Mouse (Mus musculus): ENCODE measurements around the gene Olfr547. TPM values are rescaled to one million over a fixed set of nuclear protein-coding genes. Genes with fewer than 3 reads are reported as not detected.

Olfr547 gene
- polyA plus RNA-seq, 1 experiment = not detected

DNA sequence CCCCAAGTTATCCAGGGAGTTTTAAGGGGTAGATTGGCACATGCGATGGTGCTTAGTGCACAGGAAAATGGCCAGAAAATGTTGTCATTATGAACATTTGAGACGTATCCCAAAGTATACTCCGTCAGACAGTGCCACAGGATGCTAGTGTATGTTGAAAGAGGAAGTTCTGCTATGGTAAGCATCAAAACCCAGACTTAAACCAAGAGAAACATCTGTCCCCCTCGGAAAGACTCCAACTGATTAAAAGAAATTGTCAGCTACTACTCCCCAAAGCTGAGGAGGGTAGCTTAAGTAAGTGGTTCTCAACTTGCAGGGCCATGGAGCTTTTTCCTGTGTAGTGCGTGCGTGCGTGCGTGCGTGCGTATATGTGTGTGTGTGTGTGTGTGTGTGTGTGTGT, 22.6 kb upstream of the Olfr547 start:
- no peak overlapping the region for H3K4me3 ChIP-seq (ENCODE audit: insufficient read depth, low read length)
- TF ChIP-seq POLR2A (IDR thresholded peaks at IDR 0.05; ENCODE audit: borderline replicate concordance, low read depth, low read length) (no peak), CTCF (IDR thresholded peaks at IDR 0.05; ENCODE audit: low read depth, low read length) (no peak)
- H3K27ac ChIP-seq (ENCODE audit: insufficient read depth, low read depth, low read length) = no peak overlapping the region
- H3K4me1 ChIP-seq (ENCODE audit: control insufficient read depth, insufficient read depth, low read length) = peaks cover 9% of the 10 kb centered on the region

DNA sequence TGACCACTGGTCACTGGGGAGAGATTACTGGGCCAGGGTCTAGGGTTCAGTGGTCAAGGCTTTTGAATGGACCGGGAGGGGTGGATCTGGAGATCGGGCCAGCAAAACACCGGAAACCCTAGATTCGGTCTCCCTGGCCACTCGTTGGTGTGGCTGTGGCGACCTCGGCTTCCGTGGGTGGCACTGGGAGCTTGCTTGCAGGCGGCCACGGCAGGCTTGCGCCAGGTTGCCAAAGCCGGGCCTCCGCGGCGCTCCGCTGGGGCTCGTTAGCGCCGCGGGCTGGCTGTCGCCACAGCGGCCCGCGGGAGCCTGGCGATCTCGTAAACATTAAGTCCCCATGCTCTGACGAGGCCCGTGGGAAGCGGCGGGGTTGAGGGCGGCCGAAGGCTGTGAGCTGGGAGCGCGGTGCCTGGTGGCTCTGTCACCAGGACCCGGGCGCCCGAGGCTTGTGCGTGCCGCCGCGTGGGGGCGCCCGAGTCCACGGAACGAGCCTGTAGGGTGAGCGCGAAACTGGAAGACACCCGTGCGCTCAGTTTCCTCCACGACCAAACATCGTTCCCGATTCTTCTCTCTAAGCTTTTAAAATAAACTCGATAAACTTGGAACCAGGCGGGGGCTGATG, 21.6 kb upstream of the Olfr547 start:
- H3K27ac ChIP-seq (ENCODE audit: insufficient read depth, low read depth, low read length) = no peak overlapping the region

DNA sequence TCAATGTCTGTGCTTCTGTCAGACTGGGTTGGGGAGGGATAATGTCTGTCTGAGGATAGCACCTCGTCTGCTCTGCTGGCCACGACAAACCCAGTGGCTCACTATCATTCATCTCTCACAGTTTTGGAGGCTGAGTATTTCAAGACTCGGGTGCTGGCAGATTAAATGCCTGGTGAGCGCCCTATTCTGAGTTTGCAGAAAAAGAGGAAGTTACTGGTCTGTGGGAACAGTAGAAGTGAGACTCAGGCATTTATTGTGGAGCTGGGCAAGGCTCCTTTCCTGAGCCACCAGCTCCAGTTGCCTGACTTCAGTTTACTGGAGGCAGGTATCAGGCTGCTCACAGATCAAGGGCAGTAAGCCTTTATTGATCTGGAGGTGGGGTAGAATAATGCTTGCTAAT, 20.4 kb upstream of the Olfr547 start:
- TF ChIP-seq POLR2A (IDR thresholded peaks at IDR 0.05; ENCODE audit: borderline replicate concordance, low read depth, low read length) = no peak
- no peak for TF ChIP-seq CTCF (IDR thresholded peaks at IDR 0.05; ENCODE audit: low read depth, low read length)
- peaks cover 9% of the 10 kb centered on the region for H3K4me1 ChIP-seq (ENCODE audit: control insufficient read depth, insufficient read depth, low read length)
- no peak overlapping the region for H3K4me3 ChIP-seq (ENCODE audit: insufficient read depth, low read length)
- no peak overlapping the region for H3K27ac ChIP-seq (ENCODE audit: insufficient read depth, low read depth, low read length)

More for the DNA sequence above, 21.6 kb upstream of the Olfr547 start:
- Histone ChIP-seq H3K4me3 (ENCODE audit: insufficient read depth, low read length) (peak overlapping the region; percentile 51), H3K4me1 (ENCODE audit: control insufficient read depth, insufficient read depth, low read length) (peaks cover 9% of the 10 kb centered on the region)
- TF ChIP-seq POLR2A (IDR thresholded peaks at IDR 0.05; ENCODE audit: borderline replicate concordance, low read depth, low read length) (no peak), CTCF (IDR thresholded peaks at IDR 0.05; ENCODE audit: low read depth, low read length) (peak; percentile 83)

DNA sequence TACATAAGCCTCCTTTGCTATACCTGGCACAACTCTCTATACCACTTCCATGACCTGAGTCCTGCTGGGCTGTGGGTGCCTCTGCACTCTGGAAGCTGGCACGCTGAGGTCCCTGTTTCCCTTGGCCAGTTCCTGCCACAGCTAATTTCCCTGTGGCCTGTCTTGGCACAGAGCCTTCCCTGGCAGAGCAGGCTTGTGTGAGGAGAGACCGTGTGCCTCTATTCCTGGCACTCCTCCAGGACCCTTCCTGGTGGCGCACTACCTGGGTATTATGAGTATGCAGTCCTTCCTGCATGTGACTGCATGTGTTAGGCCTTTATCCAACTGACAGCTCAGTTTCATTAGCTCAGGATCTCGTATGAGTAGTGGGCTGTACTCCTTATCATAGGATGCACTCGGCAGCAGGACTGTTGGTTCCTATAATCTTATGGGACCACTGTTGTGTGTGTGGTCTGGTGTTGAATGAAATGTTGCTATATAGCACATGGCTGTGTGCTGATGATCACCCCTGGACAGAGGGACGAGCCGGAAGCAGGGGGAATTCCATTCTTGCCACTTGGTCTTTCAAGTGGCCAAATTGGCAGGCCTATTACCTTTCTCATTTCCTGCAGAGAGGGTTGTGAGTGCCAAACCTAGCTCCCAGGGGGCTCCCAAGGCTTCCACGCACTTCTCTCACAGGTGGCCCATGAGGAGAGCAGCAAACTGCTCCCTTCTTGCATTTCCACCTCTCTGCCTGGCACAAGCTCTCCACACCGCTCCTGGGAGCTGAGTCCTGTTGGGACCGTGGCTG, 18.1 kb upstream of the Olfr547 start:
- Histone ChIP-seq H3K27ac (ENCODE audit: insufficient read depth, low read depth, low read length) (no peak overlapping the region), H3K4me3 (ENCODE audit: insufficient read depth, low read length) (no peak overlapping the region), H3K4me1 (ENCODE audit: control insufficient read depth, insufficient read depth, low read length) (peaks cover 9% of the 10 kb centered on the region)
- TF ChIP-seq CTCF (IDR thresholded peaks at IDR 0.05; ENCODE audit: low read depth, low read length) (no peak), POLR2A (IDR thresholded peaks at IDR 0.05; ENCODE audit: borderline replicate concordance, low read depth, low read length) (no peak)

DNA sequence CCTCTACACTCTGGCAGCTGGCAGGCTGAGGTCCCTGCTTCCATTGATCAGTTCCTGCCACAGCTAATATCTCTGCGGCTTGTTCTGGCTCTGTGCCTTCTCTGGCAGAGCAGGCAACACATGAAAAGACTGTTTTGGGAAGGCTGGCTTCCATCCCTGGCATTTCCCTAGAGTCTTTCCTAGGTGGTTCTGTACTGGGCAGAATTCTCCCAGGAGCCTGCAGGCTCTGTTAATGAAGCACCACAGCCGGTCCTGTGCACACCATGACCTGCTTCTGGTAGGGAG, 17.6 kb upstream of the Olfr547 start:
- H3K4me3 ChIP-seq (ENCODE audit: insufficient read depth, low read length) = no peak overlapping the region
- H3K4me1 ChIP-seq (ENCODE audit: control insufficient read depth, insufficient read depth, low read length) = peaks cover 9% of the 10 kb centered on the region
- TF ChIP-seq CTCF (IDR thresholded peaks at IDR 0.05; ENCODE audit: low read depth, low read length) (no peak), POLR2A (IDR thresholded peaks at IDR 0.05; ENCODE audit: borderline replicate concordance, low read depth, low read length) (no peak)
- no peak overlapping the region for H3K27ac ChIP-seq (ENCODE audit: insufficient read depth, low read depth, low read length)

DNA sequence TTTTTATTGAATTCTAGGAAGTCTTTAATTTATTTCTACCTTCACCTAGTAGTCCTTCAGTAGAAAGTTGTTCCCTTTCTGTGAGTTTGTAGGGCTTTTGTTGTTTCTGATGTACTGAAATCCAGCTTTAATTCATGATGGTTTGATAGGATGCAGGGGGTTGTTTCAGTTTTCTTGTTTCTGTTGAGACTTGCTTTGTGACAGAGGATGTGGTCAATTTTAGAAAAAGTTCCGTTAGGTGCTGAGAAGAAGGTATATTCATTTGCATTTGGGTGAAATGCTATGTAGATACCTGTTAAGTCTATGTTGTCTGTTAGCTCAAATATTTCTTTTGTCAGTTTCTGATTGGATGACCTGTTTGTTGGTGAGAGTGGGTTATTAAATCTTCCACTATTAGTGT, 5.5 kb upstream of the Olfr547 start:
- Histone ChIP-seq H3K4me3 (ENCODE audit: insufficient read depth, low read length) (no peak overlapping the region), H3K27ac (ENCODE audit: insufficient read depth, low read depth, low read length) (no peak overlapping the region), H3K4me1 (ENCODE audit: control insufficient read depth, insufficient read depth, low read length) (no peaks in the 10 kb centered on the region)
- TF ChIP-seq POLR2A (IDR thresholded peaks at IDR 0.05; ENCODE audit: borderline replicate concordance, low read depth, low read length) (no peak), CTCF (IDR thresholded peaks at IDR 0.05; ENCODE audit: low read depth, low read length) (no peak)

DNA sequence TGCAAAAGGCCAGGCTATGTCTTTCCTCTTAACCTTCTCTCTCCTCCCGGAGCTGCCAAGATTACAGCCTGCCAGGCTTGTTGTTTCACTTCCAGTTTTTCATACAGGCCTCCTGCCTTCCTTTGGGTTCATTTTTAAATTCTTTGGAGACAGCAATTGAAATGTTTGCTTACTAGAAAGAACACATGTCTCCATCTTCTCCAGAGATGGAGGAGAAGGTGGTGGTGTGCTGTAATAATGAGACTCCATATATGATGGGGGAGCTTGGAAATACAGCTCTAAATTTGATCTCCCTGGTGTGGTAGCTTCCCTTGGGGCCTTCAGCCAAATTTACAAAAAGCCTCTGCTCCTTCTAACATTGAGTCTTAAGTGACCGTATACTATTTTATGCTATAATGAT, 6.0 kb downstream of the Olfr547 start, which contains the start of gene Olfr548-ps1:
Gene Olfr548-ps1, plus strand, starts transcription at position 301 of the 400 bp plus-strand sequence.
- TF ChIP-seq CTCF (IDR thresholded peaks at IDR 0.05; ENCODE audit: low read depth, low read length) = no peak
- no peak for TF ChIP-seq POLR2A (IDR thresholded peaks at IDR 0.05; ENCODE audit: borderline replicate concordance, low read depth, low read length)
- H3K4me3 ChIP-seq (ENCODE audit: insufficient read depth, low read length) = no peak within 1 kb of the TSS

DNA sequence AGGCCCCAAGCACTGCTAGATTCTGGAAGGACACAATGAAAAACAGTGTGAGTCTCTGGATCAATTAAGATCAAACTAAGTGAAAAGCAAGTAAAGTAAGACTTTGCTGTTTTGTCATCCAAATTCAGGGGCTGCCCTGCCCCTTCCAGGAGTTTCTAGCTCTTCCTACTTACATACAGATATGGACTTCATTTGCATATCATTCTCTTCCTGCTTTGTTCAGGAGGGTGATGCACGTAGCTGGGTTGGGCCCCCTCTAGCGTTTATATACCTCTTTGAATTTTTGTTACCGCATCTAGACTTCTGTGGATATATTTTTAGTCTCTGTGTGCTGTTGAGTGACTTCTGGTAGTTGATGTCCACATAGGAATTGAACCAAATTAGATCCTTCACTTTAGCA, 6.7 kb downstream of the Olfr547 start:
- Histone ChIP-seq H3K27ac (ENCODE audit: insufficient read depth, low read depth, low read length) (no peak overlapping the region), H3K4me3 (ENCODE audit: insufficient read depth, low read length) (no peak overlapping the region), H3K4me1 (ENCODE audit: control insufficient read depth, insufficient read depth, low read length) (peaks cover 4% of the 10 kb centered on the region; the same call in 1 of the 2 replicates)
- TF ChIP-seq CTCF (IDR thresholded peaks at IDR 0.05; ENCODE audit: low read depth, low read length) = no peak
- no peak for TF ChIP-seq POLR2A (IDR thresholded peaks at IDR 0.05; ENCODE audit: borderline replicate concordance, low read depth, low read length)

More for the DNA sequence above, 6.0 kb downstream of the Olfr547 start, which contains the start of gene Olfr548-ps1:
- no peak within 1 kb of the TSS for H3K27ac ChIP-seq (ENCODE audit: insufficient read depth, low read depth, low read length)
- H3K4me1 ChIP-seq (ENCODE audit: control insufficient read depth, insufficient read depth, low read length) = peaks cover 4% of the 10 kb centered on the region; the same call in 1 of the 2 replicates

DNA sequence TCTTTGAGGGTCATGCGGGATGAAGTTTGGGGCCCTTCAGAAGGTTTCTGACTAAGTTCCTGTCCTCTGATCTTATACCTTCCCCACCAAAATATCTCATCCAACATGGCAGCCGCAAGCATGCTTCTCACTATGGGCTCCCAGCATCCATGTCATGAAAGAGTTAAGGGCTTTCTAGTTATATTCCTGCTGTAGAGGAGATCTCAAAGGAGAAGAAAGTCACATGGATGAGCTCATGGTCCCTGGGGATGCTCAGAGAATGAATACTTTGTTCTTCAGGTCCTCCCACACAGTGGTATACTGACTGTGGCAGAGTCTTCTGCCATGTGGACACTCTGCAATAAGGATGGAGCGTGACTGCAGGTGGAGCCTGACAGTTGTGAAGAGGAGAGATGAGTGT, 15.0 kb downstream of the Olfr547 start, which contains the start of gene Olfr549:
Gene Olfr549, plus strand, starts transcription at position 301 of the 400 bp plus-strand sequence.
- Histone ChIP-seq H3K4me3 (ENCODE audit: insufficient read depth, low read length) (no peak within 1 kb of the TSS), H3K4me1 (ENCODE audit: control insufficient read depth, insufficient read depth, low read length) (peaks cover 2% of the 10 kb centered on the region; the same call in 1 of the 2 replicates), H3K27ac (ENCODE audit: insufficient read depth, low read depth, low read length) (no peak within 1 kb of the TSS)
- TF ChIP-seq CTCF (IDR thresholded peaks at IDR 0.05; ENCODE audit: low read depth, low read length) = no peak
- no peak for TF ChIP-seq POLR2A (IDR thresholded peaks at IDR 0.05; ENCODE audit: borderline replicate concordance, low read depth, low read length)

DNA sequence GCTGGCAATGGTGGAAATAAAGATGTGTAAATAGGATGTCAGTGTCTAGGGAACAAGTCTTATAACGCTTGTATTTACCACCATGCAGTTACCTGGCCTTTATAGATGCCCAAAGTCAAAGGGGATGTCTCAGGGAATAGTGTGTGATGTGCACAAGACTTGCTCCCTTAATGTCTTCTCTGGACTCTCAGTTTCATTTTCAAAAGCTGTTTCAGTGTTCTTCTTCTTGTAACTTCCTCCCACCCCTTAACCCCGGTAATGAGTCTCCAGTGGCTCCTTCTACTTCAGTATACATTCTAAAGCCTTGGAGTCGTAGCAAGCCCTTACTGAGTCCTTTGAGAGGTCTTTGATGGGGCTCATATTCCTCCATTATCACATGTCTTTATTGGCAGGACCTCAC, 18.7 kb downstream of the Olfr547 start:
- Histone ChIP-seq H3K27ac (ENCODE audit: insufficient read depth, low read depth, low read length) (no peak overlapping the region), H3K4me3 (ENCODE audit: insufficient read depth, low read length) (no peak overlapping the region), H3K4me1 (ENCODE audit: control insufficient read depth, insufficient read depth, low read length) (peaks cover 2% of the 10 kb centered on the region; the same call in 1 of the 2 replicates)
- TF ChIP-seq CTCF (IDR thresholded peaks at IDR 0.05; ENCODE audit: low read depth, low read length) (no peak), POLR2A (IDR thresholded peaks at IDR 0.05; ENCODE audit: borderline replicate concordance, low read depth, low read length) (no peak)

All from bone marrow macrophage, adult 2 months (primary cell).